Mouse (Mus musculus) lung, postnatal 0 days (tissue): ENCODE measurements around the gene Plagl1.
A peak's percentile ranks its signal among the peaks of the same experiment; 100 is the strongest.

ENCODE experiments used
- CTCF ChIP-seq: IDR thresholded peaks from 2 replicates; pipeline ENCODE4 v1.5.1; 2016; ENCODE audit warnings: antibody characterized with exemption, mild to moderate bottlenecking
- EP300 ChIP-seq: IDR thresholded peaks from 2 replicates; pipeline ENCODE4 v1.6.1; 2016; ENCODE audit warnings: antibody characterized with exemption, mild to moderate bottlenecking, control low read depth

DNA sequence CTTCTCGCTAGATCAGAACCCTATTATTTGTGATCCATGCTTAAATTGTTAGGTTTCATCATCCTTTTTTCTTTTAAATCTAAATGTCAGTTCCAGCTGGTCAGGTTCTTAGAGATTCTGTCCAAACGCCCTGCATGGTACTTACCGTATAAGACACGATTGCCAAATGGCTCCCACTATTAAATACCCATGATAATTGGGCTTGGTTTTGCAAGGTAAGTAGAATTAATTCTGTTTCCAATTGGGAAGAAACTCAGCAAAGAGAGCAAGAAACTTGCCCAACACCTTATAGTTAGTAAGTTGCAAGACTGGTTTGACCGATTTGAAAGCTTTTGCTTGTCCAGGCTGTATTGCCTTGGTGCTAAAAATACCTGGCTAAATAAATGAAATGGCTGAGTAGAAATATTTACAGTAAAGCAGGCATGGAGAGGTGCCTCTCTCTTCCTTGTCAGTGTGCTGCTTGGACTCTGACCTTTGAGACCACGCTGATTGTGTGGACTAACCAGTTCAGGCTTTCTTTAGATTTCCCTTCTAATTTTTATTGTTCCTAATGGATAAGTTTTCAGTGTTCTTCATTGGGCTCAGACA, 39.9 kb downstream of the Plagl1 start:
- TF ChIP-seq CTCF (no peak), EP300 (peak; percentile 75)
